Mouse (Mus musculus) stomach, embryonic 14.5 days (tissue): ENCODE results near the gene Trim34a. TPM values are rescaled to one million over a fixed set of nuclear protein-coding genes. Genes with fewer than 3 reads are reported as not detected.
A peak's percentile ranks its signal among the peaks of the same experiment; 100 is the strongest.
"Not testable (repeated sequence)": the region's sequence is repeated elsewhere in the genome, so short reads cannot be mapped to it uniquely, and the experiment has no call there.

Experiments
- ATAC-seq: fragments of 200-750 bp; cut with Nextera tagmentation; 2 replicates; pipeline ENCODE4 v1.8.0; 2017; ENCODE audit warnings: low read depth, moderate TSS enrichment; ENCODE audit not compliant: insufficient number of reproducible peaks, insufficient read depth, low FRiP score
- H3K27ac ChIP-seq: fragments of 300-500 bp; sonication (generic); 2 replicates; pipeline ENCODE4 v1.5.1; 2014; ENCODE audit warnings: mild to moderate bottlenecking, low read length, moderate library complexity, mixed read lengths
- H3K27me3 ChIP-seq: fragments of 300-500 bp; sonication (generic); 2 replicates; pipeline ENCODE4 v1.6.1; 2014; ENCODE audit warnings: low read length, control low read depth, mixed read lengths; ENCODE audit not compliant: control insufficient read depth, insufficient read depth
- H3K36me3 ChIP-seq: fragments of 300-500 bp; sonication (generic); 2 replicates; pipeline ENCODE4 v1.6.1; 2014; ENCODE audit warnings: mild to moderate bottlenecking, control low read depth, low read length, moderate library complexity, mixed read lengths; ENCODE audit not compliant: control insufficient read depth, insufficient read depth
- H3K4me1 ChIP-seq: fragments of 300-500 bp; sonication (generic); 2 replicates; pipeline ENCODE4 v1.6.1; 2014; ENCODE audit warnings: low read length, control low read depth, mixed read lengths; ENCODE audit not compliant: control insufficient read depth, insufficient read depth
- H3K4me2 ChIP-seq: fragments of 300-500 bp; sonication (generic); replicated peaks from 2 replicates; pipeline ENCODE4 v1.6.1; 2014; ENCODE audit warnings: low read depth, low read length, control low read depth
- H3K4me3 ChIP-seq: fragments of 300-500 bp; sonication (generic); 2 replicates; pipeline ENCODE4 v1.5.1; 2014; ENCODE audit warnings: low read depth, low read length, control low read depth
- H3K9ac ChIP-seq: fragments of 300-500 bp; sonication (generic); replicated peaks from 2 replicates; pipeline ENCODE4 v1.6.1; 2014; ENCODE audit warnings: low read depth, mild to moderate bottlenecking, control low read depth, low read length, moderate library complexity, mixed read lengths
- H3K9me3 ChIP-seq: fragments of 300-500 bp; sonication (generic); 2 replicates; pipeline ENCODE4 v1.6.1; 2016; ENCODE audit warnings: low read depth, low read length, control low read depth; ENCODE audit not compliant: control insufficient read depth
- WGBS: fragments of 180-500 bp; shearing (Covaris S2); extraction: QIAGEN DNeasy Blood & Tissue Kit; methylation state at CpG from one replicate; pipeline ENCODE4 v1.1.7; 2014; 5-methylcytosine and 5-hydroxymethylcytosine counted together
- polyA plus RNA-seq: library from polyadenylated mRNA; unstranded; fragments of >200 nt; fragmentation: Nextera tagmentation; extraction: Ambion mirVana; gene quantifications from 2 replicates; pipeline ENCODE4 v1.2.1, GENCODE M21; 2014

The Trim34a gene
- polyA plus RNA-seq, 1 experiment from 2014 or later: 1.8 TPM

GRCm38 (mm10) chr7:104240857-104241256 is 3.4 kb upstream of the Trim34a start:
- Histone ChIP-seq H3K27me3 (no peaks in the 10 kb centered on the region), H3K36me3 (no peaks in the 10 kb centered on the region), H3K27ac (no peak overlapping the region), H3K9ac (no peak overlapping the region), H3K4me2 (no peak overlapping the region), H3K4me3 (no peak overlapping the region), H3K9me3 (no peaks in the 10 kb centered on the region), H3K4me1 (no peaks in the 10 kb centered on the region)
- no peak for ATAC-seq

GRCm38 (mm10) chr7:104243616-104244015 is 641 bp upstream of the Trim34a start:
- Histone ChIP-seq H3K4me1 (no peaks in the 10 kb centered on the region), H3K4me2 (peak overlapping the region; percentile 46; the same call in 1 of the 2 replicates), H3K27ac (no peak overlapping the region), H3K4me3 (no peak overlapping the region), H3K27me3 (no peaks in the 10 kb centered on the region), H3K9ac (no peak overlapping the region), H3K36me3 (no peaks in the 10 kb centered on the region), H3K9me3 (no peaks in the 10 kb centered on the region)
- no peak for ATAC-seq
- WGBS: 61% methylated on average over 1 of the region's 1 CpGs

DNA sequence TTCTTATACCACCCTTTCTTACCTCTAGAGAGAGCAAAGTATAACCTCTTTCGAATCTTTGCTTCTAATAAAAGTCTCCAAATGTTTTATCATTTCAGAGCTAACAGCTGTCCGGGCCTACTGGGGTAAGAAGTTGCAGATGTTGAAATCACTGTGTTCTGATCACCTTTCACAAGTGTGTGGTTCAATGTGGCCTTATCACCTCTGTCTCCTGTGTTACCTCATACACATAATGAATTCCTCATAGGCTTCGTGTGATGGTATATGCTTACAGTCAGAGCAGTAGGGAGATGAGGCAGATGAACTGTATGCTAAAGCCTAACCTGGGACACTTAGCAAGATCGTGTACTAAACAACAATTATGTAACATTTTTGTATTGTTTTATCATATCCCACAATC is 16.1 kb downstream of the Trim34a start:
- H3K9me3 ChIP-seq, H3K4me3 ChIP-seq, H3K27me3 ChIP-seq, H3K9ac ChIP-seq, H3K27ac ChIP-seq, ATAC-seq, H3K36me3 ChIP-seq, H3K4me2 ChIP-seq, H3K4me1 ChIP-seq: not testable (repeated sequence)
- 84% methylated on average over 4 of the region's 4 CpGs for WGBS

GRCm38 (mm10) chr7:104265335-104265734 is 21.1 kb downstream of the Trim34a start:
- H3K4me1 ChIP-seq, H3K9me3 ChIP-seq, H3K27ac ChIP-seq, H3K27me3 ChIP-seq, H3K4me3 ChIP-seq, ATAC-seq, H3K9ac ChIP-seq, H3K36me3 ChIP-seq, H3K4me2 ChIP-seq: not testable (repeated sequence)
- 74% methylated on average over 3 of the region's 5 CpGs for WGBS

- not testable (repeated sequence) for H3K36me3 ChIP-seq, H3K9ac ChIP-seq, H3K27me3 ChIP-seq, H3K4me3 ChIP-seq, H3K27ac ChIP-seq, H3K4me1 ChIP-seq, H3K4me2 ChIP-seq, ATAC-seq, H3K9me3 ChIP-seq
- 76% methylated on average over 3 of the region's 3 CpGs for WGBS
Measured at GRCm38 (mm10) chr7:104279361-104279760, 35.1 kb downstream of the Trim34a start.

DNA sequence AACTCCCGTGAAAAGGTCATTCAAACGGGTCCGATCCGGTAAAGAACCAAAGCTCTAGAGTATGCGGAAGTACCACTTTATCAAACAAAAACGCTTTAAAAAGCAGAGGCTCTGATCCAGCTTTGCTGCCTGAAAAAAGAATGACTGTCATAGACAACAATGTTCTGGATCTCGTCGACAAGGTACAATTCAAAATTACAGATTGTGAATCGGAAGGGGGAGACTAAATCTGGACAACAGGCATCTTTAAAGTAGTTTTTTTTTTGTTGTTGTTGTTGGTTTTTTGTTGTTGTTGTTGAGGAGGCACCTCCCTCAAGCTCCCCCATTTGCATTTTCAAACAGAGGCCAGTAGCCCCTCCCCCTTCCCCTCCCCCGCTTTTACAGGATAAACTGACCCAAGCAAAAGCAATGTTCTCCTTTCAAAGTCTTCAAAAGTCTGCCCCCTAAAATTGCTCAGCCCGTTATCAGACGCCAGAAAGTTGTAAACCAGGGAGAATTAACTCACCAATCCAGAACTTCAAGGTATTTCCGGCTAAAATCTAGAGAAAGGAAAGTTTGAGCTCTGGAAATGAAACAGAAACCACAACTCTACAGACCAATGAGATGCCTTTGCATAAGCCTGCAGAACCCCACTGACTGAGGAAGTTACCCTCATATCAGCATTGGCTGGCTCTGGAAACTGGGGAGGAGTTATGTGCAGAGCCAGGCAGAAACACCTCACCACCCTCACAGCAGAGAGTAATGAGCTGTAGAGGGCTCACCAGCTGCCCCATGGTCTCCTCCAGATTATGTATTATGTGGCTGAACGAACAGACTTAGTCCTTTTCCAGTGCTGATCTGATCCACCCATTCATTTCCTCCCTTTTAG is 43.6 kb downstream of the Trim34a start, which contains the start of gene Trim5:
Gene Trim5 (minus strand): TSS at position 519 of the 868 bp plus-strand sequence.
- H3K36me3 ChIP-seq, H3K27ac ChIP-seq, H3K27me3 ChIP-seq, H3K4me3 ChIP-seq, H3K9me3 ChIP-seq, H3K4me1 ChIP-seq, H3K9ac ChIP-seq: not testable (repeated sequence)
- peak within 1 kb of the TSS; percentile 26 for H3K4me2 ChIP-seq
- peak; percentile 61; the same call in 1 of the 2 replicates for ATAC-seq
- 42% methylated on average over 14 of the region's 14 CpGs for WGBS

DNA sequence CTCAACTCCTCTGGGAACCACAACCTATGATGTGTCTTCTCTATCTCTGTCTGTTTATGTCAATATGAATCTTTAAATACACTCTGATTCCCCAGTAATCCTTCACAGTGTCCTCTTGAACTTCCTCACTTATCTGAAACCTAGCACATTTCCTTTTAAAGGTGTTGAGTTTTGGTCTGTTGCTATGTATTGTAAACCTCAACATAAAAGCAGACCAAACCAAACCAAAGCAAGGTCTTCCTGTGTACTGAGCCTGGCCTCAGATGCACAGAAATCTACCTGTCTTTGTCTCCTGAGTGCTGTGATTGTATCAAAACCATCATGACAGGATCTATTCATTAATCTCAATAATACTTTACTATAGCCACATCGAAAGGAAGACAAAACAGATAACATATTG is 46.4 kb downstream of the Trim34a start:
- no peaks in the 10 kb centered on the region for H3K36me3 ChIP-seq
- no peak overlapping the region for H3K4me3 ChIP-seq
- H3K27ac ChIP-seq: no peak overlapping the region
- no peaks in the 10 kb centered on the region for H3K27me3 ChIP-seq
- 76% methylated on average over 1 of the region's 1 CpGs for WGBS
- no peaks in the 10 kb centered on the region for H3K4me1 ChIP-seq
- H3K9ac ChIP-seq: no peak overlapping the region
- H3K9me3 ChIP-seq: no peaks in the 10 kb centered on the region
- H3K4me2 ChIP-seq: no peak overlapping the region
- ATAC-seq: no peak

DNA sequence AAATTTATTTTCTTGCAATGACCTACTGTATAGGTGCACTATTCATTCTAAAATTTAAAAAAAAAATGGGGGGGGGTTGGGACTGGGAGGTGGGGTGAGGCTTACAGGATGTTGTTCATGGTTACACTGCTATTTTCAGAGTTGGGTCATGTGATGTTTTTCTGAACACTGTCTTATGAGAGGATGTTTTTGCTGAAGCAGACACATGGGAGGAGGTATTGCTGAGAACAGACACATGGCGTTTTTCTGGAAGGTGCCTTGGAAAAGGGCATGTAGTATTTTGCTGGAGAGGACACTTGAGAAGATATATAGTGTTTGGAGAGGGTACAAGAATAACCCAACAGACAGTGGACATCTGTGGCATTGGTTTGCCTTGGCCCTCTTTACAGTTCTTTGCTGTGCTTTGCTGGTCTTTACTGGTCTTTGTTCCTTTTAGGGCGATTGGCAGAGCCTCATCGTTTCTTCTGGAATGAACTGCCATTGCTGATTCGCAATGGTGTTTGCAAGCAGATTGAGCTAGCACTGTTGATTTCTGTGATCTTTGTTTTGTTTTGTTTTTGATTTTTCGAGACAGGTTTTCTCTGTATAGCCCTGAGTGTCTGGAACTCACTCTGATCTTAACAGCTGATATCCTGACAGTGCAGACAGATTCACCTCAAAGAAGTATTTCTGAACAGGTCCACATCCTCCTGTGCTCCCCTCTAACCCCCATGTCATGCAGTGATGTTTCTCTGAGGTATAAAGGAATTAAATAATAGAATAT is 47.6 kb downstream of the Trim34a start:
- H3K27me3 ChIP-seq: no peaks in the 10 kb centered on the region
- H3K4me3 ChIP-seq: no peak overlapping the region
- H3K9me3 ChIP-seq: no peaks in the 10 kb centered on the region
- no peak for ATAC-seq
- H3K4me2 ChIP-seq: no peak overlapping the region
- no peaks in the 10 kb centered on the region for H3K36me3 ChIP-seq
- 77% methylated on average over 5 of the region's 5 CpGs for WGBS
- no peak overlapping the region for H3K9ac ChIP-seq
- no peaks in the 10 kb centered on the region for H3K4me1 ChIP-seq
- no peak overlapping the region for H3K27ac ChIP-seq
